8 mouse cellular contexts compared by ENCODE assay signal in genomic region chr17:21422664-21423599, GRCm38 (mm10). TPM values are rescaled to one million over a fixed set of nuclear protein-coding genes. Genes with fewer than 3 reads are reported as not detected.
DNase-seq lines count a peak whose midpoint lies in the region; ATAC-seq and TF ChIP-seq lines count a peak whose summit lies in the region.

TSS of gene Zfp54 (plus strand) at chr17:21423227.

- H3K4me1 ChIP-seq in forebrain, embryonic 16.5 days (replicated peaks; ENCODE audit: control insufficient read depth, insufficient read depth, low read length), result peaks cover 3% of the 10 kb centered on the region
- H3K4me1 ChIP-seq in lung, adult 2 months (ENCODE audit: control insufficient read depth, insufficient read depth, low read length), result no peaks in the 10 kb centered on the region
- peaks cover 11% of the 10 kb centered on the region for H3K4me1 ChIP-seq in neural tube, embryonic 15.5 days

- TF ChIP-seq CTCF in layer of hippocampus, adult 2 months (conservative IDR thresholded peaks at IDR 0.05), result peak; percentile 92
- TF ChIP-seq CTCF in lung, adult 2 months (IDR thresholded peaks at IDR 0.05; ENCODE audit: insufficient read depth, low read length), result peak; percentile 56

- H3K9ac ChIP-seq in forebrain, embryonic 16.5 days (replicated peaks; ENCODE audit: low read depth, low read length), result peak within 1 kb of the TSS; percentile 54
- peak within 1 kb of the TSS; percentile 45 for H3K9ac ChIP-seq in neural tube, embryonic 15.5 days (replicated peaks)

- peak within 1 kb of the TSS; percentile 90 for H3K4me2 ChIP-seq in forebrain, embryonic 16.5 days (ENCODE audit: low read length)
- H3K4me2 ChIP-seq in neural tube, embryonic 15.5 days, result peak within 1 kb of the TSS; percentile 96

- WGBS in forebrain, embryonic 16.5 days, result under 1% methylated on average over 22 of the region's 22 CpGs
- WGBS in lung, adult 2 months, result under 1% methylated on average over 22 of the region's 22 CpGs
- 1% methylated on average over 22 of the region's 22 CpGs for WGBS in neural tube, embryonic 15.5 days

- no peaks in the 10 kb centered on the region for H3K27me3 ChIP-seq in forebrain, embryonic 16.5 days (replicated peaks; ENCODE audit: control insufficient read depth, insufficient read depth, low read length)
- no peaks in the 10 kb centered on the region for H3K27me3 ChIP-seq in neural tube, embryonic 15.5 days (replicated peaks)

- H3K4me3 ChIP-seq in forebrain, embryonic 16.5 days (replicated peaks; ENCODE audit: low read length), result peak within 1 kb of the TSS; percentile 50
- H3K4me3 ChIP-seq in layer of hippocampus, adult 2 months, result peak within 1 kb of the TSS; percentile 53
- H3K4me3 ChIP-seq in lung, adult 2 months (replicated peaks; ENCODE audit: extremely low read depth, low read depth, low read length), result peak within 1 kb of the TSS; percentile 92
- peak within 1 kb of the TSS; percentile 50 for H3K4me3 ChIP-seq in neural tube, embryonic 15.5 days (replicated peaks)

- ATAC-seq in forebrain, embryonic 16.5 days, result peak; percentile 99
- peak; percentile 98 for ATAC-seq in neural tube, embryonic 15.5 days (ENCODE audit: low FRiP score)

- H3K9me3 ChIP-seq in forebrain, embryonic 16.5 days (ENCODE audit: control insufficient read depth, low read length), result no peaks in the 10 kb centered on the region
- no peaks in the 10 kb centered on the region for H3K9me3 ChIP-seq in neural tube, embryonic 15.5 days (replicated peaks)

- TF ChIP-seq POLR2A in lung, adult 2 months (IDR thresholded peaks at IDR 0.05; ENCODE audit: borderline replicate concordance, extremely low read depth, low read depth, low read length), result no peak

- H3K36me3 ChIP-seq in forebrain, embryonic 16.5 days (ENCODE audit: control insufficient read depth, insufficient read depth), result no peaks in the 10 kb centered on the region
- no peaks in the 10 kb centered on the region for H3K36me3 ChIP-seq in neural tube, embryonic 15.5 days

- DNase-seq in MEL-GATA-1-ER (ENCODE audit: extremely low read depth, low read depth), result peak; percentile 87
- peak; percentile 39 to 48 for DNase-seq in cerebellum, adult 18-20 months
- DNase-seq in heart, postnatal 4 days, result peak; percentile 73
- DNase-seq in layer of hippocampus, adult 2 months (ENCODE audit: low spot score in 2 of 2), result peak; percentile 56 to 58
- peak; percentile 67 for DNase-seq in lung, adult 2 months
- DNase-seq in testis, postnatal 10 days (ENCODE audit: low spot score), result peak; percentile 74

- no peak within 1 kb of the TSS for H3K27ac ChIP-seq in forebrain, embryonic 16.5 days (ENCODE audit: low read length)
- peak within 1 kb of the TSS; percentile 9; the same call in 1 of the 2 replicates for H3K27ac ChIP-seq in layer of hippocampus, adult 2 months
- H3K27ac ChIP-seq in neural tube, embryonic 15.5 days (replicated peaks), result peak within 1 kb of the TSS; percentile 75

RNA-seq across cellular contexts. Expression of gene Zfp54, which starts in this region (rescaled TPM):
- 4.1 and 5.7 TPM in 2 replicates for polyA plus RNA-seq in forebrain, embryonic 16.5 days (2015; fragmentation: Nextera tagmentation; extraction: Ambion mirVana)
- 1 to 10 TPM; 1.3 to 2.1 TPM for total RNA-seq in heart, postnatal 4 days (2021)
- 1 to 10 TPM in 1 of 2 experiments, under 1 TPM in 1; 0.56 to 1.2 TPM for total RNA-seq in layer of hippocampus, adult 2 months (2021)
- 0.83 and 1.1 TPM in 2 replicates for polyA plus RNA-seq in lung, adult 2 months (2012; rRNA removed)
- 4.6 and 6.8 TPM in 2 replicates for polyA plus RNA-seq in neural tube, embryonic 15.5 days (2015; fragmentation: Nextera tagmentation; extraction: Ambion mirVana)
